Mouse (Mus musculus) activated CD4-positive, CD25-positive, alpha-beta regulatory T cell, adult 4 months (primary cell): ENCODE measurements around the gene Arhgef10l. TPM values are rescaled to one million over a fixed set of nuclear protein-coding genes. Genes with fewer than 3 reads are reported as not detected.

Experiments used
- ATAC-seq: one replicate; pipeline ENCODE4 v1.8.0; 2017
- polyA plus RNA-seq, 2 experiments: library from polyadenylated mRNA; unstranded; fragments of 100-300 nt; shearing (Covaris generic); gene quantifications; one replicate each; pipeline ENCODE4 v1.2.1; 2017

Arhgef10l gene
- polyA plus RNA-seq, 2 experiments from 2014 or later = not detected

- no peak for ATAC-seq
Measured at GRCm38 (mm10) chr4:140693513-140693912, 27.7 kb upstream of the Arhgef10l start.

GRCm38 (mm10) chr4:140691481-140691880, 25.7 kb upstream of the Arhgef10l start:
- ATAC-seq = no peak

- peak; percentile 52 for ATAC-seq
Measured at GRCm38 (mm10) chr4:140689873-140690655, 24.3 kb upstream of the Arhgef10l start.

GRCm38 (mm10) chr4:140688826-140689425, 23.1 kb upstream of the Arhgef10l start:
- no peak for ATAC-seq

- no peak for ATAC-seq
Measured at GRCm38 (mm10) chr4:140688044-140688825, 22.4 kb upstream of the Arhgef10l start.

- ATAC-seq = no peak
Measured at GRCm38 (mm10) chr4:140684881-140685303, 19.1 kb upstream of the Arhgef10l start.

GRCm38 (mm10) chr4:140684141-140684871, 18.5 kb upstream of the Arhgef10l start:
- ATAC-seq = no peak

- ATAC-seq = no peak
Measured at GRCm38 (mm10) chr4:140683608-140684007, 17.8 kb upstream of the Arhgef10l start.

- no peak for ATAC-seq
Measured at GRCm38 (mm10) chr4:140680731-140681397, 15.1 kb upstream of the Arhgef10l start.

GRCm38 (mm10) chr4:140679723-140680380, 14.0 kb upstream of the Arhgef10l start:
- peak; percentile 63 for ATAC-seq

- no peak for ATAC-seq
Measured at GRCm38 (mm10) chr4:140679038-140679437, 13.2 kb upstream of the Arhgef10l start.

GRCm38 (mm10) chr4:140674345-140674926, 8.6 kb upstream of the Arhgef10l start:
- ATAC-seq = peak; percentile 52

- ATAC-seq = no peak
Measured at GRCm38 (mm10) chr4:140673527-140674264, 7.9 kb upstream of the Arhgef10l start.

- ATAC-seq = no peak
Measured at GRCm38 (mm10) chr4:140667802-140668201, 2.0 kb upstream of the Arhgef10l start.

- no peak for ATAC-seq
Measured at GRCm38 (mm10) chr4:140665053-140665452, 759 bp downstream of the Arhgef10l start.

GRCm38 (mm10) chr4:140662882-140663585, 2.8 kb downstream of the Arhgef10l start:
- no peak for ATAC-seq

GRCm38 (mm10) chr4:140662453-140662852, 3.4 kb downstream of the Arhgef10l start:
- no peak for ATAC-seq

GRCm38 (mm10) chr4:140661406-140662022, 4.3 kb downstream of the Arhgef10l start:
- no peak for ATAC-seq
